Mouse (Mus musculus) ES-Bruce4 (cell line): ENCODE results near the gene Dlgap3. TPM values are rescaled to one million over a fixed set of nuclear protein-coding genes. Genes with fewer than 3 reads are reported as not detected.
A peak's percentile ranks its signal among the peaks of the same experiment; 100 is the strongest.

ENCODE experiments used
- H3K27ac ChIP-seq: 2 replicates; pipeline ENCODE4 v1.5.1; 2012; ENCODE audit warnings: low read length, inconsistent platforms; ENCODE audit not compliant: insufficient read depth
- H3K27me3 ChIP-seq: 2 replicates; pipeline ENCODE4 v1.6.1; 2012; ENCODE audit warnings: mild to moderate bottlenecking, low read length, inconsistent platforms; ENCODE audit not compliant: control insufficient read depth, poor library complexity, insufficient read depth, severe bottlenecking
- H3K36me3 ChIP-seq: 2 replicates; pipeline ENCODE4 v1.6.1; 2012; ENCODE audit warnings: inconsistent platforms, mild to moderate bottlenecking, low read length, moderate library complexity; ENCODE audit not compliant: control insufficient read depth, poor library complexity, insufficient read depth, severe bottlenecking
- H3K4me1 ChIP-seq: one replicate; pipeline ENCODE4 v1.8.1; 2011; ENCODE audit warnings: low read length; ENCODE audit not compliant: control insufficient read depth, insufficient read depth
- H3K4me3 ChIP-seq: 2 replicates; pipeline ENCODE4 v1.5.1; 2011; ENCODE audit warnings: low read depth, mild to moderate bottlenecking, low read length
- H3K9ac ChIP-seq: 2 replicates; pipeline ENCODE4 v1.6.1; 2012; ENCODE audit warnings: low read depth, mild to moderate bottlenecking, inconsistent platforms; ENCODE audit not compliant: poor library complexity, severe bottlenecking
- H3K9me3 ChIP-seq: replicated peaks from 2 replicates; pipeline ENCODE4 v1.6.1; 2012; ENCODE audit warnings: mild to moderate bottlenecking, low read length, inconsistent platforms; ENCODE audit not compliant: control insufficient read depth, poor library complexity, insufficient read depth, severe bottlenecking
- CTCF ChIP-seq: IDR thresholded peaks from one replicate; pipeline ENCODE4 v1.8.1; 2011; ENCODE audit warnings: low read depth, low read length
- EP300 ChIP-seq: IDR thresholded peaks from 2 replicates; pipeline ENCODE4 v1.6.1; 2011; ENCODE audit warnings: low read depth, low read length; ENCODE audit not compliant: insufficient read depth
- POLR2A ChIP-seq: IDR thresholded peaks from one replicate; pipeline ENCODE4 v1.8.1; 2011; ENCODE audit warnings: low read length; ENCODE audit not compliant: insufficient read depth
- polyA plus RNA-seq: library from polyadenylated mRNA; stranded (reverse); fragments of >200 nt; gene quantifications from 2 replicates; pipeline ENCODE4 v1.2.4, GENCODE M21; 2011; ENCODE audit warnings: low read depth; ENCODE audit not compliant: missing spikeins, insufficient read depth, insufficient read length

Gene Dlgap3
- polyA plus RNA-seq, 1 experiment, result 7.4 TPM

- TF ChIP-seq POLR2A (no peak), CTCF (no peak), EP300 (no peak)
- Histone ChIP-seq H3K36me3 (no peaks in the 10 kb centered on the region), H3K27me3 (no peaks in the 10 kb centered on the region), H3K9me3 (no peaks in the 10 kb centered on the region), H3K9ac (no peak overlapping the region), H3K4me3 (no peak overlapping the region), H3K27ac (no peak overlapping the region), H3K4me1 (peaks cover 3% of the 10 kb centered on the region)
These were observed 3.1 kb downstream of the Dlgap3 start for GRCm38 (mm10) chr4:127172119-127172518.

DNA sequence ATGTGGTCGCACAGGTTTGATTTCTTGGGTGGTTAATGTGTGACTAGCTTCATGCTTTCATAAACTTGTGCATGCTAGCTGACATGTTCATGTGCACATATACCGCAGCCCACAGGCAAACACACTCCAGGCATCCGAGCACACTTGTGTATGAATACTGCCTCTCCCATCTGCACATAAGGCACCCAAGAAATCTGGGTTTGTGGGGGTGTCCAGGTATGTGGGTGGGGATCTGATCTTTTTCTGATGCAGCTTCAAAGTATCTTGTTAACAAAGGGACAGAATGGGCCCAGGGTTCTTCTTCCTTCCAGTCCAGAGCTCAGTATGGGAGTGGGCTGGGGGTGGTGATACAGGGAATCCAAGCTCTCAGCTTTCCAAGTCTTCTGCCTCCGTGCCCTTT lies 3.6 kb downstream of the Dlgap3 start:
- Histone ChIP-seq H3K27ac (no peak overlapping the region), H3K9me3 (no peaks in the 10 kb centered on the region), H3K9ac (no peak overlapping the region), H3K4me3 (no peak overlapping the region), H3K4me1 (peaks cover 3% of the 10 kb centered on the region), H3K36me3 (no peaks in the 10 kb centered on the region), H3K27me3 (no peaks in the 10 kb centered on the region)
- TF ChIP-seq POLR2A (no peak), CTCF (no peak), EP300 (no peak)

GRCm38 (mm10) chr4:127173461-127173860 lies 4.5 kb downstream of the Dlgap3 start:
- H3K27ac ChIP-seq, result no peak overlapping the region
- H3K36me3 ChIP-seq, result no peaks in the 10 kb centered on the region
- H3K4me3 ChIP-seq, result no peak overlapping the region
- no peaks in the 10 kb centered on the region for H3K9me3 ChIP-seq
- H3K27me3 ChIP-seq, result no peaks in the 10 kb centered on the region
- peaks cover 3% of the 10 kb centered on the region for H3K4me1 ChIP-seq
- TF ChIP-seq CTCF, result no peak
- no peak for TF ChIP-seq POLR2A
- no peak for TF ChIP-seq EP300
- H3K9ac ChIP-seq, result no peak overlapping the region

DNA sequence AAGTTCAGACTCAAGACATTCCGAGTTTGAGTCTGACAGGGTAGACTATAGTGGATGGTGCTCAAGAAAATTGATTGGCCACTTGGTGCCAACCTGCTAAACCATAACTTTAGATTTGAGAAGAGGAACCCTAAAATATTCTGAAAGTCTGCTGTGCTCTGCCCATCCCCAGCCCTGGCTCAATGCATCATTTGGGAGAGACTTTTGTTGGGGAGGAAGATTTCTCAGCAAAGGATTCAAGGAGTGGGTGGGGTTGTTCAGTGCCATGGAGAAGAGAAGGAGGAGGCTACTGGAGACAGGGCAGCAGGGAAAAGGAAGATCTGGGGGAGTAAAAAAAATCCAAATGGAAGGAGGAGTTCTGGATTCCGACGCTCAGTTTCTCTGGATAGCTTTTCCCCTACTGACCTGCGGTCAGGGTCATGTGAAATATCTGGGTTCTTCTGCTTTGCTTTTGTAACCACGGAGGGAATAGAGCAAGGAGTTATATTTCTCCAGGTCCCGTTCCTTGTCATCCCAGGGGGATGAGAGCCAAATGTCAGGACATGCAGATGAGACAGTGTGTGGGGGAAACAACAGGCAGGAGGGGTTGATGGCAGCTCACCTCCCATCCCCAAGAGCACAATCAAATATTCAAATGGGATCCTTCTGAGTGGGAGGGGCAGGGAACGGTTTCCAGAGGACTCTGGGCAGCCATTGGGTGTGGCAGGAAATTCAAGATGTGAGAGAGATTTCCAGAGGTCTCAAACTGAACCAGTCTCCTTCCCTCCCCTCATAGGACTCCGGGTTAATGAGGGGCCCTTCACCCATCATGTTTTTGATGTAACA lies 5.3 kb downstream of the Dlgap3 start:
- H3K9me3 ChIP-seq, result no peaks in the 10 kb centered on the region
- H3K27ac ChIP-seq, result peak overlapping the region; percentile 30; the same call in 1 of the 2 replicates
- H3K27me3 ChIP-seq, result no peaks in the 10 kb centered on the region
- no peaks in the 10 kb centered on the region for H3K36me3 ChIP-seq
- H3K9ac ChIP-seq, result no peak overlapping the region
- TF ChIP-seq EP300 (peak; percentile 87), CTCF (no peak)
- H3K4me1 ChIP-seq, result peaks cover 3% of the 10 kb centered on the region
- H3K4me3 ChIP-seq, result 0 out of 2 replicates have a peak overlapping the region, but pooled peaks have one; percentile 5

- TF ChIP-seq CTCF, result no peak
- TF ChIP-seq POLR2A, result no peak
- TF ChIP-seq EP300, result no peak
- Histone ChIP-seq H3K9me3 (no peaks in the 10 kb centered on the region), H3K4me1 (peaks cover 3% of the 10 kb centered on the region), H3K36me3 (no peaks in the 10 kb centered on the region), H3K9ac (no peak overlapping the region), H3K27ac (peak overlapping the region; percentile 43), H3K4me3 (0 out of 2 replicates have a peak overlapping the region, but pooled peaks have one; percentile 5), H3K27me3 (no peaks in the 10 kb centered on the region)
These were observed 5.9 kb downstream of the Dlgap3 start for GRCm38 (mm10) chr4:127174900-127175278.

- H3K9ac ChIP-seq, result no peak overlapping the region
- H3K4me1 ChIP-seq, result peaks cover 6% of the 10 kb centered on the region
- H3K27ac ChIP-seq, result no peak overlapping the region
- no peak for TF ChIP-seq EP300
- no peaks in the 10 kb centered on the region for H3K9me3 ChIP-seq
- H3K4me3 ChIP-seq, result no peak overlapping the region
- no peaks in the 10 kb centered on the region for H3K27me3 ChIP-seq
- no peaks in the 10 kb centered on the region for H3K36me3 ChIP-seq
These were observed 9.0 kb downstream of the Dlgap3 start for GRCm38 (mm10) chr4:127177961-127178360.
